Mouse (Mus musculus): ENCODE measurements at regions not wholly inside any gene's neighbourhood (a gene's known extent, or its start where the extent isn't known, plus 50 kb on each side); places are given as distances from the start of the nearest gene placed in this dataset.

DNA sequence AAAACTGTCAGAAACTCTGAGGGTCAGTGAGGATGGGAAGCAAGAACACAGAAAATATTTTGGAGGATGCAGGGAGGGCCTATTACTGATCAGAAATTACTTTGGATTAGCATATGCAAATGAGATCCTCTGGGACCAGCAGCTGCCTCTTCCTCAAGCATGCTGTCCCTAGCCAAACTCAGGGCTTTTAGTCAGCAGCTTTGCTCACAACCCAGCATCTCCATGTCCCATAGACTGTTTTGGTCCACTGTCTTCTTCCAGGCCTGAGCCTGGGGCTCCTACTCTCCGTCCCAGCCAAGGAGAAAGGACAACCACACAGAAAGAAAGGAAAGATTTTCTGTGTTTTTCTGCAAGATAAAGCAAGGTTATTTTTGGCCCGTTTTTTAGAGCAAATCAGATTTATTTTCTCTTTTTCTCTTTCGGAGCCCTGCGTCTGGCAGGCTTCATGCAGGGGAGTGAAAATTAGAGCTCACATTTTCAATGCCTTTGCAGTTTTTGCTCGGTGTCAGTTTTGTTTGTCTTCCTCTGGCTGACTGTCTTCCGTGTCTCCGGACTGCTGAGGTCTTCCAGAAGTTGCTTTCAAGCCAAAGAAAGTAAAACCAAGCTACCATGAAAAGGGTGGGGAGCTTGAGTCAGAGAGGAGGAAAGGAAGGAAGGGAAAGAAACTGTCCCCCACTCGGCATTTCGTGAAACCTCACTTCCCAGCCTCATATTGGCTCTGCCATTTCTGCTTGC lies 445.5 kb upstream of the Cdh11 start:
- intact Hi-C loops (cut with DNase I): no loop called here
- no peaks in the 10 kb centered on the region for H3K27me3 ChIP-seq (ENCODE audit: control insufficient read depth, insufficient read depth, low read length)

DNA sequence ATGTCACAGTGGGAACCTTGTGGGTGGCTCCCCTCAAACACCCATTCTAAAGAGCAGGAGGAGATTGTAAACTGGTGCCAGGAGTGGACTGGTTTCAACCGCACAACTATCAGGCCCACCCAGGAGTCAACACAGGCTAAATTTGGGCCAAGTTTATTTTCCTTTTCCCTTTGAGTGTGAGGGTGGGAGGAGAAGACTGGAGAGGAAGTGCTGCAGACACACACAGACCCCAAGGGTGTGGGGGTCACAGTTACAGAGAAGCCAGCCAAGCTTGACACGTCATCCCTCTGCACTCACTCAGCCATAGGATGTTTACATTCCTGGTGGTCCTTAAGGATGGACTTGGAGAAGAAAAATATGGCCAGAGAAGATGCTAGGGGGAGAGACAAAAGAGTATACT lies 448.9 kb upstream of the Cdh11 start:
- no peak overlapping the region for H3K4me3 ChIP-seq
- no peak for TF ChIP-seq POLR2A (IDR thresholded peaks at IDR 0.05; ENCODE audit: insufficient read depth, low read depth, low read length)
- TF ChIP-seq EP300 (IDR thresholded peaks at IDR 0.05; ENCODE audit: insufficient read depth, low read depth, low read length): no peak
- no peak for TF ChIP-seq CTCF (IDR thresholded peaks at IDR 0.05)
- peak in 1 of 2 experiments; percentile 6 for DNase-seq
- H3K9ac ChIP-seq (ENCODE audit: low read depth, low read length): no peak overlapping the region
- no peaks in the 10 kb centered on the region for H3K27me3 ChIP-seq (ENCODE audit: control insufficient read depth, insufficient read depth, low read length)
- no peaks in the 10 kb centered on the region; the same call in 1 of the 2 replicates for H3K4me1 ChIP-seq (ENCODE audit: control insufficient read depth, insufficient read depth, low read length)
- H3K27ac ChIP-seq: no peak overlapping the region
- intact Hi-C loops (cut with DNase I): no loop called here
- H3K36me3 ChIP-seq (ENCODE audit: control insufficient read depth, insufficient read depth, low read length): no peaks in the 10 kb centered on the region
- H3K79me2 ChIP-seq (replicated peaks; ENCODE audit: control insufficient read depth, insufficient read depth, low read length): no peaks in the 10 kb centered on the region
- 19% methylated on average over 2 of the region's 2 CpGs for WGBS

More for the DNA sequence above, 445.5 kb upstream of the Cdh11 start:
- Histone ChIP-seq H3K27ac (no peak overlapping the region), H3K4me1 (ENCODE audit: control insufficient read depth, insufficient read depth, low read length) (no peaks in the 10 kb centered on the region; the same call in 1 of the 2 replicates), H3K79me2 (replicated peaks; ENCODE audit: control insufficient read depth, insufficient read depth, low read length) (no peaks in the 10 kb centered on the region), H3K9ac (ENCODE audit: low read depth, low read length) (no peak overlapping the region), H3K4me3 (no peak overlapping the region), H3K36me3 (ENCODE audit: control insufficient read depth, insufficient read depth, low read length) (no peaks in the 10 kb centered on the region)
- no peak for TF ChIP-seq CTCF (IDR thresholded peaks at IDR 0.05)
- TF ChIP-seq EP300 (IDR thresholded peaks at IDR 0.05; ENCODE audit: insufficient read depth, low read depth, low read length): no peak
- TF ChIP-seq POLR2A (IDR thresholded peaks at IDR 0.05; ENCODE audit: insufficient read depth, low read depth, low read length): no peak
- 30% methylated on average over 9 of the region's 9 CpGs for WGBS
- peak in 1 of 2 experiments; percentile 6 for DNase-seq

DNA sequence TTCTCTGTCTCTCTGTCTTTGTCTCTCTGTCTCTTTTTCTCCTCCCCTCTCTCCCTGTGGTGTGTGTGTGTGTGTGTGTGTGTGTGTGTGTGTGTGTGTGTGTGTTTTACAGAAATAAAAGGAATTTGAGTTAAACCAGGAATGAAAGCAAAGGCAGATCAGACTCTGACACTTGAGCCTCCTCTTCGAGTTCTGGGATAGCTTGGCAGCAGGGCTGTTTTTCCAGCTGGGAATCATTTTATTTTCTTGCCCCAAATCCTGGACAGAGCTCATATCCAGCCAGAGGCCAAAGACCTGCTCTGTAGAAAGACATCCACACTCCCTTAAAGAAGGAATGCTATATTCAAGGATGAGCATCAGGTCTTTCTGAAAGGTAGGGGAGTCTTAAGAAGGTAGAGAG lies 450.2 kb upstream of the Cdh11 start:
- H3K79me2 ChIP-seq (replicated peaks; ENCODE audit: control insufficient read depth, insufficient read depth, low read length): no peaks in the 10 kb centered on the region
- H3K27ac ChIP-seq: no peak overlapping the region
- TF ChIP-seq EP300 (IDR thresholded peaks at IDR 0.05; ENCODE audit: insufficient read depth, low read depth, low read length) (no peak), POLR2A (IDR thresholded peaks at IDR 0.05; ENCODE audit: insufficient read depth, low read depth, low read length) (no peak), CTCF (IDR thresholded peaks at IDR 0.05) (no peak)
- peak in 1 of 2 experiments; percentile 8 for DNase-seq
- no peak overlapping the region for H3K4me3 ChIP-seq
- WGBS: 17% methylated on average over 1 of the region's 1 CpGs
- no peaks in the 10 kb centered on the region for H3K27me3 ChIP-seq (ENCODE audit: control insufficient read depth, insufficient read depth, low read length)
- no peak overlapping the region for H3K9ac ChIP-seq (ENCODE audit: low read depth, low read length)
- no peaks in the 10 kb centered on the region; the same call in 1 of the 2 replicates for H3K4me1 ChIP-seq (ENCODE audit: control insufficient read depth, insufficient read depth, low read length)
- intact Hi-C loops (cut with DNase I): no loop called here
- H3K36me3 ChIP-seq (ENCODE audit: control insufficient read depth, insufficient read depth, low read length): no peaks in the 10 kb centered on the region

DNA sequence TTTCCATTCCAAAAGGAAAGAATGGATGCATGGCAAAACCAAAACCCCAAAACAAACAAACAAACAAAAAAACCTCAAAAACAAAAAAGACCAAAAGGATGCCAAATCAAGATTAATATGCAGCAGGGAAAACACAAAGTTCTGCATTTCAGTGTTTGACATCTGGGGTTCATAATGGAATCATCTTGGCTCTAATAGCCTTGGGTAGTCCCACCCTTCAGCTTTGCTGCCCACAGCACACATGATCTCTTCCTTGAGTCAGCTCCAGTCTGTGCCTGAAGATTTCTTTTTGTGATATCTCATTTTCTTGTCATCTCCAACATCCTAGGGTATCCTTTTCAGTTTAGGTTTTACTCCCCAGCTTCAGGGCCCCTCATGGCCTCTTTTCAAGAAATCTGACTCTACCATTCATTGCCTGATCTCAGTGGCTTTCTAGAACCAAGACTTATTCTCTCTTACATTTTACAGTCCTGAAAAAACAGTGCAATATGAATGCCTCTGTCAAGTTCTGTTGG lies 453.1 kb upstream of the Cdh11 start:
- intact Hi-C loops (cut with DNase I): no loop called here
- H3K27ac ChIP-seq: no peak overlapping the region

DNA sequence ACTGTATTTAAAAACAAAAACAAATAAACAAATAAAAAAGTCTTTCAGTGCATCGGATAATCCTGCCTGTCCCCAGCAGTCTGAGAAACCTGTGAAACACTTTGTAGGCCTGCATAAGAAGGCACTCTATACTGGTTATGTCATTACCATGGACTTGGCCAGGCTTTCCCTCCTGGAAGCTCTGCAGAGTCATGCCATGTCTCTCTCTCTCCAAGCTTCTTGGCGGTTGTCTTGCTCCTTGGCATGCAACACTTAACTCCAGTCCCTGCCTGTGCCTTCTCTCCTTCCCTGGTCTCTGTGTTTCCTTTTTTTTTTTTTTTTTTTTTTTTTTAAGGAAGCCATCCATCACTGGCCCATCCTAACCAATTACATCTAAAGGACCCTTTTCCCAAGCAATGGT lies 458.7 kb upstream of the Cdh11 start:
- no peak for DNase-seq
- WGBS: 72% methylated on average over 2 of the region's 2 CpGs

More for the DNA sequence above, 453.1 kb upstream of the Cdh11 start:
- H3K27me3 ChIP-seq (ENCODE audit: control insufficient read depth, insufficient read depth, low read length): no peaks in the 10 kb centered on the region
- H3K36me3 ChIP-seq (ENCODE audit: control insufficient read depth, insufficient read depth, low read length): no peaks in the 10 kb centered on the region
- no peak overlapping the region for H3K9ac ChIP-seq (ENCODE audit: low read depth, low read length)
- H3K79me2 ChIP-seq (replicated peaks; ENCODE audit: control insufficient read depth, insufficient read depth, low read length): no peaks in the 10 kb centered on the region
- H3K4me1 ChIP-seq (ENCODE audit: control insufficient read depth, insufficient read depth, low read length): no peaks in the 10 kb centered on the region; the same call in 1 of the 2 replicates
- no peak for TF ChIP-seq POLR2A (IDR thresholded peaks at IDR 0.05; ENCODE audit: insufficient read depth, low read depth, low read length)
- no peak for TF ChIP-seq CTCF (IDR thresholded peaks at IDR 0.05)
- TF ChIP-seq EP300 (IDR thresholded peaks at IDR 0.05; ENCODE audit: insufficient read depth, low read depth, low read length): no peak
- DNase-seq: no peak
- no peak overlapping the region for H3K4me3 ChIP-seq

DNA sequence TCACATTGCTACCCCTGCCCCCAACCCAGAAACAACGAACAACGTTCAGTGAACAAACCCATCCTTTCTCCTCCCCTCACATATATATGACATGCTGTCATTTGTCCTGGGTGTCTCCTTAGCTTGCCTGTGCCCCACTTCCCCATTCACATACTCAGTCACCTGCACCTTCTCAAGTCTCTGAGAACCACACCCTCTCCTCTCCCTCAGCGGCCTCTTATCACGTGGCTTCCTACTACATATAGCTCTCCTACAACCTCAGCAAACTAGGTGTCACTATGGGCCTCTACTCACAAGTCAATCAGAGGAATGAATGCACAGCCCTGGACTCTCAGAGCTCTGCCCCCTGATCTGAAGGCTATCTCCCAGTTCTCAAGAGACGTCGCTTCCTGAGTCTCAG lies 459.2 kb upstream of the Cdh11 start:
- TF ChIP-seq POLR2A (IDR thresholded peaks at IDR 0.05; ENCODE audit: insufficient read depth, low read depth, low read length) (no peak), CTCF (IDR thresholded peaks at IDR 0.05) (no peak), EP300 (IDR thresholded peaks at IDR 0.05; ENCODE audit: insufficient read depth, low read depth, low read length) (no peak)
- no peak overlapping the region for H3K27ac ChIP-seq
- no peak overlapping the region for H3K4me3 ChIP-seq
- H3K27me3 ChIP-seq (ENCODE audit: control insufficient read depth, insufficient read depth, low read length): no peaks in the 10 kb centered on the region
- no peaks in the 10 kb centered on the region for H3K79me2 ChIP-seq (replicated peaks; ENCODE audit: control insufficient read depth, insufficient read depth, low read length)
- H3K36me3 ChIP-seq (ENCODE audit: control insufficient read depth, insufficient read depth, low read length): no peaks in the 10 kb centered on the region
- intact Hi-C loops (cut with DNase I): no loop called here
- H3K9ac ChIP-seq (ENCODE audit: low read depth, low read length): no peak overlapping the region
- no peaks in the 10 kb centered on the region for H3K4me1 ChIP-seq (ENCODE audit: control insufficient read depth, insufficient read depth, low read length)
- 57% methylated on average over 6 of the region's 6 CpGs for WGBS
- DNase-seq: no peak

More for the DNA sequence above, 458.7 kb upstream of the Cdh11 start:
- Histone ChIP-seq H3K4me3 (no peak overlapping the region), H3K27me3 (ENCODE audit: control insufficient read depth, insufficient read depth, low read length) (no peaks in the 10 kb centered on the region), H3K79me2 (replicated peaks; ENCODE audit: control insufficient read depth, insufficient read depth, low read length) (no peaks in the 10 kb centered on the region), H3K9ac (ENCODE audit: low read depth, low read length) (no peak overlapping the region), H3K27ac (no peak overlapping the region), H3K4me1 (ENCODE audit: control insufficient read depth, insufficient read depth, low read length) (no peaks in the 10 kb centered on the region), H3K36me3 (ENCODE audit: control insufficient read depth, insufficient read depth, low read length) (no peaks in the 10 kb centered on the region)
- TF ChIP-seq EP300 (IDR thresholded peaks at IDR 0.05; ENCODE audit: insufficient read depth, low read depth, low read length) (no peak), CTCF (IDR thresholded peaks at IDR 0.05) (no peak), POLR2A (IDR thresholded peaks at IDR 0.05; ENCODE audit: insufficient read depth, low read depth, low read length) (no peak)
- intact Hi-C loops (cut with DNase I): no loop called here

All from heart, adult 2 months (tissue).